Mouse (Mus musculus) megakaryocyte, embryonic 14.5 days (primary cell): ENCODE data around the gene Fbxl18. TPM values are rescaled to one million over a fixed set of nuclear protein-coding genes. Genes with fewer than 3 reads are reported as not detected.

Experiments
- H3K27me3 ChIP-seq: replicated peaks from 2 replicates; pipeline ENCODE3; 2012; ENCODE audit warnings: inconsistent platforms
- H3K36me3 ChIP-seq: replicated peaks from 2 replicates; pipeline ENCODE3; 2012; ENCODE audit warnings: low read length, inconsistent platforms, mixed read lengths
- H3K4me1 ChIP-seq: 2 replicates; pipeline ENCODE4 v1.6.1; 2012; ENCODE audit warnings: inconsistent platforms
- H3K4me3 ChIP-seq: replicated peaks from 2 replicates; pipeline ENCODE3; 2012; ENCODE audit warnings: moderate library complexity, mild to moderate bottlenecking, inconsistent platforms
- H3K9me3 ChIP-seq: 2 replicates; pipeline ENCODE4 v1.6.1; 2012; ENCODE audit warnings: inconsistent platforms
- FLI1 ChIP-seq: IDR thresholded peaks from 2 replicates; pipeline ENCODE4 v1.6.1; 2012; ENCODE audit warnings: low read length, inconsistent platforms, mixed read lengths
- GATA1 ChIP-seq: IDR thresholded peaks from 3 replicates; pipeline ENCODE4 v1.6.1; 2012; ENCODE audit warnings: mixed read lengths, low read length, inconsistent platforms, borderline replicate concordance
- polyA plus RNA-seq: library from polyadenylated mRNA; stranded (reverse); fragments of >175 nt; gene quantifications from 2 replicates; pipeline ENCODE4 v1.2.3, GENCODE M21; 2012; ENCODE audit warnings: low replicate concordance; ENCODE audit not compliant: insufficient read depth

The Fbxl18 gene
- polyA plus RNA-seq, 1 experiment: 4.9 TPM

DNA sequence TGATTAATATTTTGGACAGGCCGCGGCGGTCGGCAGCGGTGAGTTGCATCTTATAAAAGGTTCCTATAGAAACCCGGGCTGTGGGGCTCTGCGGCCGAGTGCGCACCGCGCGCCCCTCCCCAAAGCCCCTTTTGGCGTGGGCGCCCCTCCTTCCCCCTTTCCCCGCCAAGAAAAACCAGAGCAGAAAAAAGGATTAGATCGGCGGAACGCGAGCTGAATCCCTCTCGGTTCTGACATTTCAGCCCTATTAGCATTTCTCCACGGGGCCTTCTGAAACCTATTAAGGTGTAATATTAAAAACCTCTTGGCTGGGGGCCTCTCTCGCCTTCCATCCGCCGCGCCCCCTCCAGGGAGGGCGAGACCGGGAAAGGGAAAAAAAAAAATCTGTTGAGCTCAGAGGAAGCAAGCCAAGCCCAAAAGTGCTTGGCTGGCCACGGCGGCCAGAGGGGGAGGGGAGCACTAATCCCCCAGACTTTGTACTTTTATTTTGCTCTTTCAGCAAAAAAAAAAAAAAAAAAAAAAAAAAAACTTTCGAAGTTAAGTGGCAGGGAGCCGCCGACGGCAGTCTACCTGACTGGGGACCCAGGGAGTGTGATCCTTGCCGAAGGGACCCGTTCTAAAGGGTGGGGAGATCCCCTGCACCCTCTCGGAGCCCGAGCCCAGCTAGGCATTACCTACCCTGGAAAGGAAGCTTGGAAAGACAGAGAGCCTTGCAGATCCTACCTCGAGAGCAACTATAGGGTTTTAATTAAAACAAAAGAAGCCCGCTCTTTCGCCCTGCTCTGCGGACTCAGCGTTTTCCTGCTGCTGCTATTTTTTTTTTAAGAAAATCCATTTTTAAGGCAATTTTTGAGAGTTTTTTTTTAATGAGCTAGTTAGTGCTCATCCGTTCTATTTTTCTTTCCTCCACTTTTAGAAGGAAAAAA, 76.5 kb downstream of the Fbxl18 start:
- TF ChIP-seq GATA1 (no peak), FLI1 (no peak)
- Histone ChIP-seq H3K36me3 (no peaks in the 10 kb centered on the region), H3K9me3 (no peaks in the 10 kb centered on the region), H3K4me3 (peak overlapping the region; percentile 93), H3K27me3 (peaks cover 96% of the 10 kb centered on the region), H3K4me1 (peaks cover 87% of the 10 kb centered on the region)

DNA sequence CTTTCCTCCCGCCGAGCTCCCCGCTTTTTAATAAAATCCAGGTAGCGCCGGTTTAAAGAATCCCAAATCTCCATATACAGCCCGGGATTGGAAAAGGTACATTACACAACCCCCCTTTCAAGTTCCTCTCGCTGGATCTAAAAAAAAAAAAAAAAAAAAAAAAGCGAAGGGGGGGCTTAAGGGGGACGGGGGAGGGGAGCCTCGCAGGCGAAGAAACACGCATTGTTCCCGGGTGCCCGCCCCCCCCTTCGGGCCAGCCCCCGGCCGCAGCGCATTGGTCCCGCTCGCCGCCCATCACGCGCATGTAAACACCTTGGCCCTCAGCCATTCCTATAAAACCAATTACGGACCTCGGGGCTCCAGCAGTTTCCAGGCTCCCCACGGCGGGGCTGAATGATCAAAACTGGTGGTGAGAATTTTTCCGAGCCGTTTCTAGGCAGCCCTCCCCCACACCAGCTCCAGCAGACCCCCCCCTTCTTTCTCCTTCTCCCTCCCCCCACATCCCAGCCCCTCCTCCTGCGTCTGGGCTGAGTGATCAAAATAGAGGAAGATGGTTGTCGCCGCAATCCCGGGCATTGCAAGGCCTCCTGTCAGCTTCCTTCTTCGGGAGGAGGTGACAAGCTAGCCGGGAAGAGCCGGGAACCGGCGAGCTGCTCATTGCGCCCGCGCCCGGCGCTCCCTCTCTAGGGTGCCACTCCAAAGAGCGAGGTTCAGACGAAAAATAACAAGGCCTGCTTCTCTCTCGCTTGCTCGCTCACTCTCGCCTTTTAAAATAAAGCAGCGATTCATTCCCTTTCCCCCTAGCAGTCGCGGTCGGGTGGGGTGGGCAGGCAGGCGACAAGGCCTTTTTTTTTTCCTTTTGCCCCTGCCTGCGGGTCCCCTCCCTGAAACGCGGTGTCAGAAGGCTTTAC, 77.4 kb downstream of the Fbxl18 start, which contains the start of gene Tnrc18:
Tnrc18 (minus strand) TSS at position 139 of the 911 bp plus-strand sequence.
- Histone ChIP-seq H3K4me1 (peaks cover 82% of the 10 kb centered on the region), H3K36me3 (no peaks in the 10 kb centered on the region), H3K4me3 (peak within 1 kb of the TSS; percentile 93), H3K9me3 (no peaks in the 10 kb centered on the region), H3K27me3 (peaks cover 96% of the 10 kb centered on the region)
- TF ChIP-seq FLI1 (no peak), GATA1 (no peak)

Other genes starting within 250 kb of the Fbxl18 start
- 0.04 TPM in 1 of 2 replicates, not detected in the other for gene Slc29a4, start 202.9 kb downstream of the Fbxl18 start, polyA plus RNA-seq
- 32.1 and 36.1 TPM in 2 replicates for gene Tnrc18, start 77.8 kb downstream of the Fbxl18 start, polyA plus RNA-seq
- 9,487 and 13,262 TPM in 2 replicates for gene Actb, start 11.3 kb upstream of the Fbxl18 start, polyA plus RNA-seq
- 1.3 and 3.6 TPM in 2 replicates for gene Fscn1, start 64.9 kb upstream of the Fbxl18 start, polyA plus RNA-seq
- 17.7 and 33.1 TPM in 2 replicates for gene Rnf216, start 217.6 kb upstream of the Fbxl18 start, polyA plus RNA-seq